Mouse (Mus musculus) ES-E14 (cell line): Measurements from ENCODE around the gene Rgs3. TPM values are rescaled to one million over a fixed set of nuclear protein-coding genes. Genes with fewer than 3 reads are reported as not detected.

ENCODE experiments used
- DNase-seq: peaks from one replicate; pipeline ENCODE4 v3.0.0-alpha.2; 2013; ENCODE audit warnings: low read depth, low spot score
- H3K27ac ChIP-seq: 2 replicates; pipeline ENCODE4 v1.5.1; 2012; ENCODE audit warnings: low read depth, mild to moderate bottlenecking, low read length, moderate library complexity, mixed read lengths; ENCODE audit not compliant: poor library complexity, insufficient read depth, severe bottlenecking
- H3K36me3 ChIP-seq: 2 replicates; pipeline ENCODE4 v1.6.1; 2012; ENCODE audit warnings: mild to moderate bottlenecking, low read length, moderate library complexity, mixed read lengths; ENCODE audit not compliant: control insufficient read depth, poor library complexity, insufficient read depth, severe bottlenecking
- H3K4me1 ChIP-seq, 2 experiments: fragments of 150-350 bp in 1 of 2; sonication (generic) in 1 of 2; 2 replicates each; pipeline ENCODE4 v1.6.1; 2012; ENCODE audit warnings: low read length in 2 of 2, mild to moderate bottlenecking in 1 of 2, mixed read lengths in 1 of 2; ENCODE audit not compliant: control insufficient read depth in 2 of 2, insufficient read depth in 2 of 2, poor library complexity in 1 of 2
- H3K4me3 ChIP-seq, 2 experiments: fragments of 150-350 bp in 1 of 2; sonication (generic) in 1 of 2; 2 replicates each; pipeline ENCODE4 v1.5.1; 2012; ENCODE audit warnings: low read length in 2 of 2, low read depth in 1 of 2, mild to moderate bottlenecking in 1 of 2, mixed read lengths in 1 of 2; ENCODE audit not compliant: insufficient read depth in 1 of 2, poor library complexity in 1 of 2, severe bottlenecking in 1 of 2
- H3K9ac ChIP-seq: 2 replicates; pipeline ENCODE4 v1.6.1; 2012; ENCODE audit warnings: low read depth, mild to moderate bottlenecking, low read length, mixed read lengths; ENCODE audit not compliant: poor library complexity, insufficient read depth, severe bottlenecking
- H3K9me3 ChIP-seq: fragments of 150-350 bp; sonication (generic); 2 replicates; pipeline ENCODE4 v1.6.1; 2012; ENCODE audit warnings: low read depth, mild to moderate bottlenecking, low read length; ENCODE audit not compliant: control insufficient read depth, insufficient read depth
- CHD2 ChIP-seq: IDR thresholded peaks from 2 replicates; pipeline ENCODE4 v1.6.1; 2014; ENCODE audit warnings: mild to moderate bottlenecking, low read depth, low read length, inconsistent platforms
- HCFC1 ChIP-seq: IDR thresholded peaks from 2 replicates; pipeline ENCODE4 v1.6.1; 2012; ENCODE audit warnings: low read length, inconsistent platforms, borderline replicate concordance; ENCODE audit not compliant: insufficient read depth
- MAFK ChIP-seq: IDR thresholded peaks from 2 replicates; pipeline ENCODE4 v1.6.1; 2014; ENCODE audit warnings: mild to moderate bottlenecking, low read depth, low read length, inconsistent platforms; ENCODE audit not compliant: insufficient read depth
- ZC3H11A ChIP-seq: IDR thresholded peaks from 2 replicates; pipeline ENCODE4 v1.6.1; 2012; ENCODE audit warnings: low read depth, mild to moderate bottlenecking, inconsistent platforms, low read length, borderline replicate concordance
- ZNF384 ChIP-seq: IDR thresholded peaks from 2 replicates; pipeline ENCODE4 v1.6.1; 2012; ENCODE audit warnings: low read depth, low read length, inconsistent platforms
- in situ Hi-C, 2 experiments: fragments of 600-800 bp; cut with MboI; formaldehyde crosslinking; loops; one replicate each; pipeline ENCODE4 v1.15.1; 2025; ENCODE audit warnings: low sequenced_read_pairs in 2 of 2, inconsistent platforms in 1 of 2; ENCODE audit not compliant: unreplicated experiment in 2 of 2
- total RNA-seq: library from RNA; depleted of rRNA; stranded (reverse); fragments of 300-350 nt; gene quantifications from 2 replicates; pipeline ENCODE4 v1.2.3, GENCODE M21; 2012

The Rgs3 gene
- total RNA-seq, 1 experiment: 10.0 TPM

DNA sequence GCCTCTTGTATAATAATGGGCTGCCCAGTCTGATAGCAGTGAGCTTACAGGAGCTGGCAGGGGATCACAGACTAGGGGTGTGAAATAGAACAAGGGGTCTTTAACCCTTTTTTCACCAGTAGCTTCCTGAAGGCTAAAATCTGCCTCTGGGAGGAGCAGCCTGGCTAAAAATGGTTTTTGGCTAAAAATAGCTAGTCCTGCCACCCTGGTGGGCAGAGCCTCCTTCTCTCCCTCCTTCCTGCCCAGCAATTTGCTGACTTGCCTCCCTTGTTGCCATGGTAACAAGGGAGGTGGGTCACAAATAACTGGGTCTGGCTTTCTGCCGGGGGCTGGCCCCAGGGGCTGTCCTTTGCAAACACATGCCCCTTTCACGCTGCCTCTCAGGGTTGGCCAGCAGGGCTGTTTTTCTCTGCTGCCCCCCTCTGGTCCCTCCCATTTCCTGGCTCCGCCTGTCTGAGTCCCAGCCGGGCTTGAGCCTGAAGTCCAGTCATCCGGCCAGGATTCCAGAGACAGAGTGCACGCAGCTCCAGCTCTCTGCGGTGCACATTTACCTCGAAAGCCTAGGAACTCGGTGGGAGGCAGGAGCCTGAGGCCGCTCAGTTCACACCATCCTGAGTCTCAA is 139.7 kb downstream of the Rgs3 start:
- Histone ChIP-seq H3K9ac (peak overlapping the region; percentile 15), H3K36me3 (no peaks in the 10 kb centered on the region; the same call in 1 of the 2 replicates), H3K4me3 (peak overlapping the region; percentile 37 to 68), H3K27ac (no peak overlapping the region), H3K9me3 (no peaks in the 10 kb centered on the region), H3K4me1 (peaks cover 0 to 12% of the 10 kb centered on the region in 2 experiments; a peak in 1 of 4 replicates)
- peak; percentile 39 for DNase-seq
- in situ Hi-C loops: loop anchor here in 1 of 2 experiments (10.0 kb wide), 1 partner anchor 135 kb away; no protein-coding TSS in a partner anchor
- TF ChIP-seq CHD2 (no peak), ZC3H11A (no peak), MAFK (no peak), HCFC1 (no peak), ZNF384 (no peak)

DNA sequence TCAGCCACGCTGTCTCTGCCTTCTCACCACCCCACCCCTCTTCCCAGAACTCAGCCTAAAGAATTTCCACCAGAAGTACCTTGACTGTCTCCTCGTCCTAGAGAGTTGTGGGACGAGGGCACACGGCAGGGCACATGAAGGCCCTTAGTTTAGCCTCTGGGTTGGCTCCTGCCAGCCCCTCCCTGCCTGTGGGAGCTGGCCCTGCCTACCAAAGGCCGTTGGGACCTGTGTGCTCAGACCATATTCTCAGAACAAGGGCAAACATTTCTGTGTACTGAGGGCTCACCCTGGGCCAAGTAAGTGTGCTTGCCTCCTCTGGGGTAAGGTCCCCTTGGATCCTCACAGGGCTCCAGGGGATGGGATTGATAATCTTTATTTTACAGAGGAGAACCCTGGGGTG is 140.8 kb downstream of the Rgs3 start:
- Histone ChIP-seq H3K36me3 (no peaks in the 10 kb centered on the region; the same call in 1 of the 2 replicates), H3K9ac (no peak overlapping the region), H3K4me3 (no peak overlapping the region), H3K9me3 (no peaks in the 10 kb centered on the region), H3K4me1 (peaks cover 0 to 12% of the 10 kb centered on the region in 2 experiments; a peak in 1 of 4 replicates), H3K27ac (no peak overlapping the region)
- DNase-seq: no peak
- no peak for TF ChIP-seq HCFC1
- TF ChIP-seq ZNF384: no peak
- TF ChIP-seq ZC3H11A: no peak
- no peak for TF ChIP-seq MAFK
- in situ Hi-C loops: no loop called here

DNA sequence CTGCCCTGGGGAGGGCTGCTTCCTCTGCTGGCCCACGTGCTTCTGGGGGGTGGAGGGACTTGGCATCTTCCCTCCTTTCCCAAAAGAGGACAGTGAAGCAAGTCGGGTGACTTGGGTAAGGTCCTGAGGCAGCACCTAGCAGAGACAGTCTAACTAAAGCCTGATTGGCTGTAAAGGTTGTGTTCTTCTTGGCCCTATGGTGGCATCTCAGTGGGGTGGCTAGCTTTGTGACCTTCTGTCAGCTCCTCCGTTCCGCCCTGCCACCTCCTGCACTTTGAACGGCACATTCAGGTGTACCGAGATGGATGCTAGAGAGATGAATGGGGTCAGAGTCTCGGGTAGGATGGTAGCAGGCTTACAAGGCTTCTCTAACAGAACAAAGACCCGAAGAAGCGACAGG is 143.5 kb downstream of the Rgs3 start:
- no peak for DNase-seq
- Histone ChIP-seq H3K9me3 (no peaks in the 10 kb centered on the region), H3K4me1 (peaks cover 0 to 9% of the 10 kb centered on the region in 2 experiments; a peak in 1 of 4 replicates), H3K4me3 (no peak overlapping the region), H3K36me3 (no peaks in the 10 kb centered on the region; the same call in 1 of the 2 replicates), H3K9ac (no peak overlapping the region), H3K27ac (no peak overlapping the region)
- no peak for TF ChIP-seq ZC3H11A
- TF ChIP-seq MAFK: no peak
- TF ChIP-seq ZNF384: no peak
- TF ChIP-seq HCFC1: no peak
- TF ChIP-seq CHD2: no peak
- in situ Hi-C loops: no loop called here

DNA sequence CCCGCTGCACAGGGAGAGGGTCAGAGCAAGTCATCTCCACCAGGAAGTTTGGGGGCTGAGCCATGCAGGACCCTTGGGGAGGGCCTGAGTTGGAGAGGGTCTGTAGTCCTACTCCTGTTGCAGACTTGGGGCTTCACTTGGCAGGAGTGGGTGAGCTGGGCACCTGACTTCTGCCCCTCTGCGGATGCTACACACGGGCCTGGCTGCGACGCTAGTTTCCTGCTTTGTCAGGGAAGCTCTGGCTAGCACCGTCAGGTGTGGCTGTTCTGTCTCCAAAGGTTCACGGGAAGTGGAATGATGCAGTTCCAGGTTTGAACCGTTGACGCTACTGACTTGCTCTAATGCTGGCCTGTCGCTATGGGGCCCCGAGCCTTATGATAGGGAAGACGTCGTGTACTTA is 144.6 kb downstream of the Rgs3 start:
- Histone ChIP-seq H3K9me3 (no peaks in the 10 kb centered on the region), H3K4me1 (peaks cover 0 to 7% of the 10 kb centered on the region in 2 experiments; a peak in 1 of 4 replicates), H3K9ac (no peak overlapping the region), H3K4me3 (no peak overlapping the region), H3K36me3 (no peaks in the 10 kb centered on the region; the same call in 1 of the 2 replicates), H3K27ac (no peak overlapping the region)
- in situ Hi-C loops: no loop called here
- no peak for TF ChIP-seq HCFC1
- TF ChIP-seq CHD2: no peak
- TF ChIP-seq MAFK: no peak
- TF ChIP-seq ZC3H11A: no peak
- TF ChIP-seq ZNF384: no peak
- no peak for DNase-seq

DNA sequence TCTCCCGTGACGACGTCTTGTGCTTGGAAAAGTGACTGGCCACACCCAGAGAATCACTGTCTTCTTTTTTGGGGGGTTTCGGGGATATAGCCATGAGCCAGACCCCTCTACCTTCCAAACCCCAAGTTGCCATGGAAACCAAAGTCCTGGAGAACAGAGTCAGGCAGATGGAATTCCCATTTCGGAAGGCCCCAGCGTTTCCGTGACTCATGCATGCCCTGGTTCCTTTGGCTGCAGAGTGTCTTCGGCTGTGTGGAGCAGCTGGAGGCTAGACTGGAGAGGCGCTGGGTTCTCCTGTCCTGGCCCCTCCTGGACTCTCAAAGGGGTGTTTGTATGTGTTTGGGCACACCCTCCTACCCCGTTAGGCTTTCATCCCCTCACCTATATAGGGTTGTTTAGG is 145.4 kb downstream of the Rgs3 start:
- H3K36me3 ChIP-seq: no peaks in the 10 kb centered on the region; the same call in 1 of the 2 replicates
- in situ Hi-C loops: no loop called here
- no peak overlapping the region for H3K9ac ChIP-seq
- H3K27ac ChIP-seq: no peak overlapping the region; the same call in 1 of the 2 replicates
- no peak overlapping the region for H3K4me3 ChIP-seq
- H3K9me3 ChIP-seq: no peaks in the 10 kb centered on the region
- TF ChIP-seq CHD2 (no peak), MAFK (no peak), ZC3H11A (no peak), ZNF384 (no peak), HCFC1 (no peak)
- no peak for DNase-seq
- peaks cover 0 to 2% of the 10 kb centered on the region in 2 experiments; a peak in 1 of 4 replicates for H3K4me1 ChIP-seq
